Mouse (Mus musculus) kidney, postnatal 0 days (tissue): ENCODE measurements around the gene Parp6. TPM values are rescaled to one million over a fixed set of nuclear protein-coding genes. Genes with fewer than 3 reads are reported as not detected.

ENCODE experiments used
- ATAC-seq: fragments of 200-750 bp; cut with Nextera tagmentation; replicated peaks from 2 replicates; pipeline ENCODE4 v1.8.0; 2017; ENCODE audit warnings: low read depth, moderate number of reproducible peaks, moderate TSS enrichment, moderate library complexity; ENCODE audit not compliant: low FRiP score
- DNase-seq: peaks from one replicate; pipeline ENCODE4 v3.0.0-alpha.2; 2016; ENCODE audit warnings: low spot score
- H3K27ac ChIP-seq: fragments of 300-500 bp; sonication (generic); 2 replicates; pipeline ENCODE4 v1.5.1; 2014; ENCODE audit warnings: mild to moderate bottlenecking
- H3K27me3 ChIP-seq: fragments of 300-500 bp; sonication (generic); 2 replicates; pipeline ENCODE4 v1.6.1; 2014; ENCODE audit warnings: low read length, mixed read lengths; ENCODE audit not compliant: insufficient read depth
- H3K36me3 ChIP-seq: fragments of 300-500 bp; sonication (generic); 2 replicates; pipeline ENCODE4 v1.6.1; 2014; ENCODE audit warnings: low read length, mixed read lengths; ENCODE audit not compliant: insufficient read depth
- H3K4me1 ChIP-seq: fragments of 300-500 bp; sonication (generic); replicated peaks from 2 replicates; pipeline ENCODE4 v1.6.1; 2014; ENCODE audit warnings: antibody characterized with exemption, low read length, mixed read lengths; ENCODE audit not compliant: insufficient read depth
- H3K4me2 ChIP-seq: fragments of 300-500 bp; sonication (generic); 2 replicates; pipeline ENCODE4 v1.6.1; 2014; ENCODE audit warnings: mild to moderate bottlenecking, low read length, moderate library complexity, mixed read lengths
- H3K4me3 ChIP-seq: fragments of 300-500 bp; sonication (generic); replicated peaks from 2 replicates; pipeline ENCODE4 v1.5.1; 2014; ENCODE audit warnings: low read depth, low read length
- H3K9ac ChIP-seq: fragments of 300-500 bp; sonication (generic); 2 replicates; pipeline ENCODE4 v1.6.1; 2014; ENCODE audit warnings: low read depth, low read length
- H3K9me3 ChIP-seq: fragments of 300-500 bp; sonication (generic); replicated peaks from 2 replicates; pipeline ENCODE4 v1.6.1; 2016; ENCODE audit warnings: low read length, inconsistent platforms, mixed read lengths
- CTCF ChIP-seq: IDR thresholded peaks from 2 replicates; pipeline ENCODE4 v1.5.1; 2016; ENCODE audit warnings: antibody characterized with exemption, low read depth, mild to moderate bottlenecking, moderate library complexity
- WGBS: fragments of 180-500 bp; shearing (Covaris S2); extraction: QIAGEN DNeasy Blood & Tissue Kit; methylation state at CpG from one replicate; pipeline ENCODE4 v1.1.7; 2014; 5-methylcytosine and 5-hydroxymethylcytosine counted together
- polyA plus RNA-seq: library from polyadenylated mRNA; unstranded; fragments of >200 nt; fragmentation: Nextera tagmentation; extraction: Ambion mirVana; gene quantifications from 2 replicates; pipeline ENCODE4 v1.2.1, GENCODE M21; 2015

The Parp6 gene
- polyA plus RNA-seq, 1 experiment from 2014 or later, result 15.7 TPM

DNA sequence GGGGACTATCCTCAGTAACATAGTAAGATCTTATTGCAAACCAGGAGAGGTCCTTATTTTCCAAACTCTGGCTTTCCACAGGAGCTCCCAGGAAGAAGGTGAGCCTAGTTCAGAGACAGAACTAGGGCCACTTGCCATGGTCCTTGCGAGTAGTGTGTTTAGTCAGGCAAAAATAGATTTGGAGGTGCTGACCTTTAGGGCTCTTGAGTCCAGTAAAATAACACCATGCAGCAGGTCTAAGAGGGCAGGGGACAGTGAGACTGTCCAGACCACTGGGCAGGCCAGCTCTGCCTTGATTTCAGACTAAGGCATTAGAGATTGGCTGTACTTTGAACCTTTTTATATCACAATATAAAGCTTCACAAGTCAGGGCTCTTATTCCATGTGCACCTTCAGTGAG lies 49.7 kb downstream of the Parp6 start:
- ATAC-seq, result no peak
- no peak for DNase-seq
- Histone ChIP-seq H3K4me3 (no peak overlapping the region), H3K36me3 (peaks cover 63% of the 10 kb centered on the region), H3K9me3 (no peaks in the 10 kb centered on the region), H3K9ac (no peak overlapping the region), H3K27ac (no peak overlapping the region), H3K4me2 (no peak overlapping the region), H3K4me1 (peaks cover 7% of the 10 kb centered on the region; the same call in 1 of the 2 replicates), H3K27me3 (no peaks in the 10 kb centered on the region)
- WGBS, result 76% methylated on average over 1 of the region's 1 CpGs
- no peak for TF ChIP-seq CTCF

DNA sequence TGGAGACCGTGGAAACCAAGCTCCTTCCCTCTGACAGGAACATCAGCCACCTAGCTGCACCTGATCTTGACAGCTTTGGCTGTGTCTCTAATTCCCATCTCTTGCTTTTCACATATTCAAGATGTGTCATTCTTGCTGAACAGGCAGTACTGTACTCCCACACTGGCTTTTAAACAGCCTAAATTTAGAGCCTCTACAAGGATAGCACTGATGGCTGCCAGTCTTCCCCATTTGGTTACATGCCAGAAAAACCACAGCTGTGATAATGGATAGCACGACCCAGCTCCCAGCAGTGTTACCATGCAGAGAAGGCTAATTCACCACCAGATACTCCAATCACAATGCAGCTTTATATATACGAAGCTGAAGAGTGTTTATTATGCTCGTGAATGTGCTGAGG lies 50.2 kb downstream of the Parp6 start:
- Histone ChIP-seq H3K9me3 (no peaks in the 10 kb centered on the region), H3K4me3 (no peak overlapping the region), H3K27me3 (no peaks in the 10 kb centered on the region), H3K9ac (no peak overlapping the region), H3K4me2 (no peak overlapping the region), H3K4me1 (0 out of 2 replicates have a peak, but pooled peaks cover 5% of the 10 kb centered on the region), H3K27ac (no peak overlapping the region), H3K36me3 (peaks cover 68% of the 10 kb centered on the region)
- ATAC-seq (no peak), DNase-seq (no peak)
- TF ChIP-seq CTCF, result no peak
- WGBS, result 82% methylated on average over 4 of the region's 4 CpGs

DNA sequence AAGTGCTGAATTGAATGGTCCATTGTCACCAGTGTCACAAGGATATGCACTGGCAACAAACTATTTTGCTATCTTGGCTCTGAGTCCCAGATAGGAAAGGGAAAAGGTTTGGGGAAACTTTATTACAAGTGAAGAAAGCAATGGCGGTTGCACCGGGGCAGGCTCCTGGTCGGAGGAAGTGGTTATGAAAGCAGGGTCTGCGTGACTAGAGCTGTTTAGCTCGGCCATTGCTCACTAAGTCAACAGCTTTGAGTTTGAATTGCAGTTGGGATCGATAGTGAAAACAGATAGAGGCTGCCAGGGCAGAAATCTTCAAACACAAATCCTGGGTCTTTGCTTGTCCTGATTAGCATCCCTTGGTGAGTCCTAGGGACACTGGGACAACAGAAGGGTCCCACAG lies 50.8 kb downstream of the Parp6 start:
- Histone ChIP-seq H3K9me3 (no peaks in the 10 kb centered on the region), H3K27ac (no peak overlapping the region), H3K4me1 (0 out of 2 replicates have a peak, but pooled peaks cover 5% of the 10 kb centered on the region), H3K4me2 (no peak overlapping the region), H3K4me3 (no peak overlapping the region), H3K9ac (no peak overlapping the region), H3K36me3 (peaks cover 73% of the 10 kb centered on the region), H3K27me3 (no peaks in the 10 kb centered on the region)
- WGBS, result 90% methylated on average over 6 of the region's 6 CpGs
- ATAC-seq (no peak), DNase-seq (no peak)
- TF ChIP-seq CTCF, result no peak

DNA sequence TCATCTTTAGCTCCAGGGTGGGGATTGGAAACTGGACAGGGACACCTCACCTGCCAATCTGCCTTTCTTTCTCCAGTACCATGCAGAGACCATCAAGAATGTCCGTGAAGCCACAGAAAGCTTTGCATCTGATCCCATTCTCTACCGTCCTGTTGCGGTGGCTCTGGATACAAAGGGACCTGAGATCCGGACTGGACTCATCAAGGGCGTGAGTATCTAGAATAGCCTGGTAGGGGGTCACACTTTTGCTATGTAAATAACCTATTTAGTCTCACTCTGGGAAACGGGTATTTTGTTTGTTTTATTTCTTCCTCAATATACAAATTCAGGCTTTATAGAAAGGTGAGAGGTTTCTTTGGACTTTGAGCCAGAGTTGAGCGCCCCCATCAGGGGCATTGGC lies 51.4 kb downstream of the Parp6 start:
- DNase-seq, result no peak
- TF ChIP-seq CTCF, result no peak
- Histone ChIP-seq H3K36me3 (peaks cover 75% of the 10 kb centered on the region), H3K27ac (no peak overlapping the region), H3K9me3 (no peaks in the 10 kb centered on the region), H3K4me2 (no peak overlapping the region), H3K9ac (no peak overlapping the region), H3K27me3 (no peaks in the 10 kb centered on the region), H3K4me3 (no peak overlapping the region), H3K4me1 (0 out of 2 replicates have a peak, but pooled peaks cover 5% of the 10 kb centered on the region)
- ATAC-seq, result no peak
- WGBS, result 91% methylated on average over 7 of the region's 7 CpGs

DNA sequence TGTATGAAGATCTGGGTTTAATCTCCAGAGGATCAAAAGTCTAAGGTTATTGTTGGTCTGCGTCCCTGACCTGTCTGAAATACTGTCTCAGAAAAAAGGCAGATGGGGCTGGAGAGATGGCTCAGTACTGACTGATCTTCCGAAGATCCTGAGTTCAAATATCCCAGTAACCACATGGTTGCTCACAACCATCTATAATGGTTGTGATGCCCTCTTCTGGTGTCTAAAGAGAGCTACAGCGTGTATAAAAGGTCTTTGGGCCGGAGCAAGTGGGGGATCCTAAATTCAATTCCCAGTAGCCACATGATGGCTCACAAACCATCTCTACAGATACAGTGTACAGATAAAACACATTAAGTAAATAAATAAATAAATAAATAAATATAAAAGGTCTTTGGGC lies 52.1 kb downstream of the Parp6 start:
- WGBS, result 79% methylated on average over 4 of the region's 4 CpGs
- H3K4me2 ChIP-seq, result no peak overlapping the region
- DNase-seq, result peak; percentile 42
- no peaks in the 10 kb centered on the region for H3K27me3 ChIP-seq
- peaks cover 78% of the 10 kb centered on the region for H3K36me3 ChIP-seq
- TF ChIP-seq CTCF, result peak; percentile 55
- no peak overlapping the region for H3K27ac ChIP-seq
- H3K9me3 ChIP-seq, result no peaks in the 10 kb centered on the region
- H3K9ac ChIP-seq, result no peak overlapping the region
- H3K4me3 ChIP-seq, result no peak overlapping the region
- no peak for ATAC-seq
- 0 out of 2 replicates have a peak, but pooled peaks cover 2% of the 10 kb centered on the region for H3K4me1 ChIP-seq

DNA sequence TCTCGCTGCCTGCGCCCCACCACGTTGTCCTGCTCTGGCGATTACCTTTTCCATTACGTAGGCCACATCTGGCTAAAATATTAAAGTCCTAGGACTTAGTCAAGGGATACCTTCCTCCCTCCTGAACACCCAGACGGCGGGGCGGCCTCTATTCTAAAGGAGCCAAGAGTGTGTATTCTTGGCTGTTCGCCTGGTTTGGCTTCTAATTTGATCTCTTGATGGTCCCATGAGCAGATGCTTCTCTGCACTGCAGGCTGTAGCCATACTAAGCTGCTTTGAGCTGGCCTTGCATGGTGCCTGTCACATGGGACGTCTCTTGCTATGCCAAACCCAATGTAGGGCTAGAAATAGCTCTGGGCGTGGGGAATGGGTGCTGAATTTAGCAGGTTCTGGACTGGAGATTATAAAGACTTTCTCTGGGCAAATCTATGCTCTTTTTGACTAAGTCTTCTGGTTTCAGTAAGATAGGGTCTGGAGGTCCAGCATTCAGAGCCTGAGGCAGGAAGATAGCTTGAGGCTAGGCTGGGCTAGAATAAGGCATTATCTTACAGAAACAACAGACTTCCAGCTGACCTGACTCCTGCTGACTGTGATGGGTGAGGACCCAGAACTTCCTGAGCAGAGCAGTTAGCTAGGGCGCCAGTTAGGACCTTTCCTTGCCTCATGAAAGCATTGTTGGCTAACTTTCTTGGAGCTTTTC lies 55.3 kb downstream of the Parp6 start:
- DNase-seq (no peak), ATAC-seq (no peak)
- Histone ChIP-seq H3K9me3 (no peaks in the 10 kb centered on the region), H3K27me3 (no peaks in the 10 kb centered on the region), H3K27ac (no peak overlapping the region), H3K36me3 (peaks cover 83% of the 10 kb centered on the region), H3K4me2 (no peak overlapping the region), H3K4me1 (no peaks in the 10 kb centered on the region), H3K4me3 (no peak overlapping the region), H3K9ac (no peak overlapping the region)
- 90% methylated on average over 12 of the region's 12 CpGs for WGBS
- TF ChIP-seq CTCF, result no peak
